Mouse (Mus musculus): ENCODE measurements at regions not wholly inside any gene's neighbourhood (a gene's known extent, or its start where the extent isn't known, plus 50 kb on each side); places are given as distances from the start of the nearest gene placed in this dataset.
A peak's percentile ranks its signal among the peaks of the same experiment; 100 is the strongest.

DNA sequence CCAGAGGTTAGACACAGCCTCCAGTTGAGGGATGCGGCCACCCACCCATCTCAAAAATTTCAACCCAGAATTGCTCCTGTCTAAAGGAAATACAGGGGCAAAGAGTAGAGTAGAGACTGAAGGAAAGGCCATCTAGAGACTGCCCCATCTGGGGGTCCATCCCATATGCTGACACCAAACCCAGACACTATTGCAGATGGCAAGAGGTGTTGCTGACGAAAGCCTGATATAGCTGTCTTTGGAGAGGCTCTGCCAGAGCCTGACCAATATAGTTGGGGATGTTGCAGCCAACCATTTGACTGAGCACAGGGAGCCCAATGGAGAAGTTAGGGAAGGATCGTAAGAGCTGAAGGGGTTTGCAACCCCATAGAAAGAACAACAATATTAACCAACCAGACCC is 141.6 kb upstream of the Reg3b start:
- DNase-seq (ENCODE audit: low spot score in 2 of 2): no peak
- intact Hi-C loops (cut with DNase I): no loop called here

DNA sequence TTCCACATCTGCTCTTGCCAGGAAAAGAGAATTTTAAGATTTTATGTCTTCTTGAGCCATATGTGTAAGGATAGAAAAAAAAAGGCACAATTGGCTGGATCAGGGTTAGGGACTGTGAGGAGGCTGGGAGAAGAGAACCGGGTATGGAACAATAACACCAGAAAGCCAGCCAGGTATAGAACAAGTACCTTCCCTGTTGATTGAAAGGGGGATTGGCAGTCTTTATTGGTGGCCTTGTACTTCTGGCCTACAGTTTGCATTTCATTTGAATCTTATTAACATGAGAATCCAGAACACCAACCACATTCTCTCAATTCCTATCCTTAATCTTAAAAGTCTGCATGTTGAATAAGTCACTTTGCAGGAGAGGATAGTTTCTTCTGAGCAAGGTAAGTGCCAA is 126.1 kb upstream of the Reg3b start:
- DNase-seq (ENCODE audit: low spot score in 2 of 2): no peak
- intact Hi-C loops (cut with DNase I): no loop called here

GRCm38 (mm10) chr6:78245010-78245409 is 125.4 kb upstream of the Reg3b start:
- intact Hi-C loops (cut with DNase I): no loop called here
- no peak for DNase-seq (ENCODE audit: low spot score in 2 of 2)

DNA sequence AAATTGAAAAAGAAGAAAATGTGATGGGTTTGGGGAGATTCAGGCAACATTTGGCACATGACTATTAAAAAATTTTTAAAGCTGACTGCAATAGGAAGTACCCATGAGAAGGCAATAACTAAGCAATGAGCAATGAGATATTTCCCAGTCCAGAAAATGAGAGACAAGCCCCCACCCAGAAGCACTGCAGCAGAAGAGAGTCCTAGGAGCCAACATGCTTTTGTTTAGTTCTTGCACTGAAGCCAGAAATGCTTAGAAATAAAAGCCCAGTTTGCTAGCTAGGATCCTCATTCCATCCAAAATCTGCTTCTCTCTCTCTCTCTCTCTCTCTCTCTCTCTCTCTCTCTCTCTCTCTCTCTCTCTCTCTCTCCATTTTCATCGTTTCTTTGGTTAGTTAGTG is 120.4 kb upstream of the Reg3b start:
- DNase-seq (ENCODE audit: low spot score in 2 of 2): no peak
- intact Hi-C loops (cut with DNase I): no loop called here

GRCm38 (mm10) chr6:78250541-78250940 is 119.9 kb upstream of the Reg3b start:
- DNase-seq (ENCODE audit: low spot score in 2 of 2): no peak
- intact Hi-C loops (cut with DNase I): no loop called here

GRCm38 (mm10) chr6:78271879-78272546 is 98.4 kb upstream of the Reg3b start:
- intact Hi-C loops (cut with DNase I): no loop called here
- DNase-seq (ENCODE audit: low spot score in 2 of 2): no peak

DNA sequence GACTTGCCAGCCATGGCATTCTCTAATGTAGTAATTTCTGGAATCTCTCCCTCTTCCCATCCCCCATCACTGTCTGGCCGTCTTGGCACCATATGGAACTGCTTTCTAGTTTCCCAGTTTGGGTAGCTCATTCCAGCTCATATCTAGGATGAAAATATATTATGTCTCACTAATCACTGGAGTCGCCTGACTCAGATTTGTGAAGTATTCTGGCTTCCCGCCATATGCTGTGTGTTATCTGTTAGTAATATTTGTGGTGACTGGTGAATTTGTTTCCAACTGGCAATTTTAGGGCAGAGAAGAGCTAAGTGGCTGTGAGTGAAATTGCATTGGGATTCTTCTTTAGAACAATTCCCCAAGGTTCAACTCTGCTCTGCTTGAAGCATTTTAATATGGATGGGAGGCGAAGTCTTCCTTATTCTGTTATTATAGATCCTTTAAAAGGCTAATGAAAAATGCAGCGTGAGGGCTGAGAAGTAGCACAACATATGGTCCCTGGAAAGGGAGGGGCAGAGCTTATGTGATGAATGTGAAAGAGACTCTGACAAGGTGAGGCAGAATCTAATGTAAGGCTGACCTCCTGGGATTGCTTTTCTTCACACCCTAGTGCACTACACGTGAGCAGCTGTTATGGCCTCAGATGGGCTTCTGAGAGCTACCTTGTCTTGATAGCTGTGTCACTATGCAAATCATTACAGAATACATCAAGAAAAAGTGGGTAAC is 92.3 kb upstream of the Reg3b start:
- no peak for DNase-seq (ENCODE audit: low spot score in 2 of 2)
- intact Hi-C loops (cut with DNase I): no loop called here

GRCm38 (mm10) chr6:78280541-78280940 is 89.9 kb upstream of the Reg3b start:
- peak; percentile 36 to 52 for DNase-seq (ENCODE audit: low spot score in 2 of 2)
- intact Hi-C loops (cut with DNase I): no loop called here

DNA sequence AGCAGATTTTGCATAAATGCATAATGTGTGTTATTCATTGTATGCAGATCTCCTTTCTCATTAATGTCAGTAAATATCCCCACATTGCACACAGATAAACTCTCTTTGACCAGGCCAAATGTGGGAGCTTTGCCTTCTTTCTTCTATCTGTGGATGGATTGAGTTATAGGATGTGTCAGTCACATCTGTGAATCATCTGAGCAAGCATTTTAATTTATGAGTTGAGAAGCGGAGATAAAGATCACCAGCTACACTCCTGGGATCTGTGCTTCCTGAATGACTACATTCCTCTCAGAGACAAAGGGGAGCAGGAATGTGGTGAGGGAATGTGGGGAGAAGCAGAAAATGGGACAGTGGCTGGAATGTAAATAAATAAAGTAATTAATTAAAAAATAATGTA is 75.8 kb upstream of the Reg3b start:
- intact Hi-C loops (cut with DNase I): no loop called here
- DNase-seq (ENCODE audit: low spot score in 2 of 2): no peak

DNA sequence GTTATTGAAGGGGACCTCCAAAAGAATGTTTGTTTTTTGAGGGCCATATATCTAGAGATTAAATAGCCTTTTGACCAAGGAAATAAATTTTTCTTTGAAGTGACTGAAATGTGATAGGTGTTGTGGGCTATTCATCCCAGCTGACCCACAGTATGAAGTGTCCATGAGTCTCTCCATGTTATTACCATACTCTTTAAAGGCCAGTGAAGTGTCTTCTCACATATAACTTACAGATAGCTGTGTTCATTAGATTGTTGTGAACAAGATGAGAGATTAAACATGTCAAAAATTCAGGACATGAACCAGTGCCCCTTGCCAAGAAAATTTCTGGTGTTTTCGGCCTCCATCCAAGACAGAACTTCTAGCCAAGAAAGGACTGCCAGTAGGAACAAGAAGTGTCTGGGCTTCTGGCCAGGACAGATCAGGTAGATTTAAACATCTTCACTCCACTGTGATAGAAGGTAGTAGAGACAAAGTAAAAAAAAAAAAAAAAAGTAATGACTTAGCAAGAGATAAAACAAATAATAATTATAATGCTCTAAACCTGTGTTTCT is 67.2 kb upstream of the Reg3b start:
- no peak for DNase-seq (ENCODE audit: low spot score in 2 of 2)

More for the DNA sequence above, 67.2 kb upstream of the Reg3b start:
- intact Hi-C loops (cut with DNase I): no loop called here

Data from left cerebral cortex, postnatal 36 days (tissue).